Mouse (Mus musculus): ENCODE measurements at regions not wholly inside any gene's neighbourhood (a gene's known extent, or its start where the extent isn't known, plus 50 kb on each side); places are given as distances from the start of the nearest gene placed in this dataset.

DNA sequence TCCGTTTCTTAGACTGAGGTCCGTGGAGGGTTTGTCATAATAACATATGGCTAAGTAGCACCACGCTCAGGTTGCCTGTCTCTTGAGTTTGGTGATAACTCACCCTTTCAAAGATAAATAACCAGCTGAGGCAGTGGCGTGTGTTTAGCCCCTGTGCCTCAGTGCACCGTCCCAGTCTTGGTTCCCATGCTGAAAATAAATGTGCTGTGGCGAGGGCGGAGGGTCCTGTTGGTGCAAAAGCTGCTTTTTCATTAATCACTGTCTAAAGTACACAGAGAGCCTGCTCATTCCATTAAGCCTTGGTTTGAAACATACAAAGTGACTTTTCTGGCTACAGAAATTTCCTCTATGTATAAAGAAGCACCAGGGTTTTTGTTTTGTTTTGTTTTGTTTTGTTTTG lies 439.8 kb upstream of the Fam84a start:
- DNase-seq = no peak

GRCm38 (mm10) chr12:14574258-14574657 lies 422.4 kb upstream of the Fam84a start:
- DNase-seq = no peak

DNA sequence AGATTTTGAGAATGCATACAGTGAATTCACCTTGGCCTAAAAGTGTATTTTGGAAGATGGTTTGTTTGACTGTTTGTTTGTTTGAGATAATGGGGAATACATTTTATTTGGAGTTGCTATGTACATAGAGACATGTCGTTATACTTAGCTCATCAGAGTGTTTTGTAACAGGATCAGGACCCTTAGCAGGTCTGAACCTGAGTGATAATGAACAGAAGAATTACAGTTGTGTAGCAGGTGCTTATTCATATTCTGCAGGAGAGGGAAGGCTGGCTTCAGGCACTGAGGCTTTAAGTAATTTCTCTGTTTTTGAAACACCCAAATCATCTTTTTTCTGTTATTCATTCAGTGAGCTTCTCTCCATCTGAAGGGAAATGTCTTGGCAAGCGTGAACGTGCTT lies 413.1 kb upstream of the Fam84a start:
- DNase-seq = no peak

GRCm38 (mm10) chr12:14552121-14552520 lies 400.3 kb upstream of the Fam84a start:
- DNase-seq = peak; percentile 71

GRCm38 (mm10) chr12:14549271-14549670 lies 397.4 kb upstream of the Fam84a start:
- DNase-seq = peak; percentile 59

DNA sequence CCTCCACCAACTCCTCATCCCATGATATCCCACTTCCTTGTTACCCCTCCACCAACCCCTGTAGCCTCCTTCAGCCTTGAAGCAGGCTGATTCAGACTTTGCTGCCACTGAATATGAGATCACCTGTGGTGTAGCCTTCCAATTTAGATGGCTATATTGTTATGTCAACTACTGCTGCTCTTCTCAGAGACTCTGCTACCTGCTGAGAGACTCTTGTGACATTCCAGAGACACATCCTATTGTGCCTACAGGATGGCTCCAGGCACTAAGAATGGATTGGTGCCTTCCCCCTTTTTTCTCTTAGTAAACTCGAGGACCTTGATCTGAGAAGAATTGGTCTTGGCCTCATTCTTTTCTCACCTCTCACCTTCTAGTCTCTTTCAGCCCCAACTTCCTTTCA lies 369.9 kb upstream of the Fam84a start:
- no peak for DNase-seq

GRCm38 (mm10) chr12:14515588-14515987 lies 363.7 kb upstream of the Fam84a start:
- no peak for DNase-seq

All from retina, postnatal 1 day (tissue).